Mouse (Mus musculus) urinary bladder, postnatal 25 days (tissue): ENCODE results near the gene Nrl.

ENCODE experiments used
- DNase-seq: peaks from one replicate; pipeline ENCODE4 v3.0.0; 2022; ENCODE audit warnings: low spot score

Gene Nrl

GRCm38 (mm10) chr14:55524785-55525184 lies at the start of gene Nrl:
Gene Nrl, minus strand, starts transcription at chr14:55524981.
- DNase-seq = no peak

DNA sequence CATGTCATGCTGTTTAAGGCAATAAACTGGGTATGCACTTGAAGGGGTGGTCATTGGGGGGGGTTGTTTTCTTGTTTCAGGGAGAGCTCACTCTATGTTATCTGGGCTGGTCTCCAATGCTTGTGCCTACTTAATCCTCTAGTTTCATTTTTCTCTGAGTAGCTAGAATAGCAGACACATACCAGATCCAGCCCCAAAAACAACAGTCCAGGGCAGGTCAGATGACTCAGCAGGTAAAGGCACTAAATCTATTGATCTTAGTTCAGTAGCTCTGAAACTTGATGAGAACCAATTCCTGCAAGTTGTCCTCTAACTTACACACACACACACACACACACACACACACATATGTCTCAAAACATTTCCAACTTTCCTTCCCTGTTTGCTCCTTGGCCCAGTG lies 47.0 kb upstream of the Nrl start:
- DNase-seq = no peak

GRCm38 (mm10) chr14:55570588-55570987 lies 45.8 kb upstream of the Nrl start:
- no peak for DNase-seq

GRCm38 (mm10) chr14:55567496-55567895 lies 42.7 kb upstream of the Nrl start:
- no peak for DNase-seq

GRCm38 (mm10) chr14:55565748-55566147 lies 41.0 kb upstream of the Nrl start:
- no peak for DNase-seq

- DNase-seq = no peak
Measured at GRCm38 (mm10) chr14:55563249-55563648, 38.5 kb upstream of the Nrl start.

DNA sequence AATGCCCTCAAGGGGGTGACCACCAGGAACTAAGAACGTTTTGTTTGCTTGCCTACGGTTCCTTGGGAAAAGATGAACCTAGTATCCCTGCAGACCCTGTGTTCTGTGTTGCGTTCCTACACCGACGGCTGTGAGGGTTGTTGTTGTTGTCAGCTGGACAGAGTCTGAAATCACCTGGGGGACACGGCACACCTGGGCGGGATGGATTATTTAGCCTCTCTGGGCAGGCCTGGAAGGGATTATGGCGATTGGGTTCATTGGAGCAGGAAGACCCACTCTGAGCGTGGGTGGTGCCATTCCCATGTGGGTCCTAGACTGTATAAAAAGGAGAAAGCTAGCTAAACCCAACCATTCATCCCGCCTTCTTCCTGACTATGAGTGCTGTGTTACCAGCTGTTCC lies 37.1 kb upstream of the Nrl start:
- DNase-seq = no peak

GRCm38 (mm10) chr14:55560202-55561073 lies 35.7 kb upstream of the Nrl start, which contains the start of gene A730061H03Rik:
Gene A730061H03Rik, minus strand, starts transcription at chr14:55560406.
- peak; percentile 94 for DNase-seq

- DNase-seq = peak; percentile 78
Measured at GRCm38 (mm10) chr14:55559799-55560201, 35.0 kb upstream of the Nrl start, which contains the start of gene Dcaf11. Gene Dcaf11, plus strand, starts transcription at chr14:55560006.

- no peak for DNase-seq
Measured at GRCm38 (mm10) chr14:55558740-55559448, 34.1 kb upstream of the Nrl start.

DNA sequence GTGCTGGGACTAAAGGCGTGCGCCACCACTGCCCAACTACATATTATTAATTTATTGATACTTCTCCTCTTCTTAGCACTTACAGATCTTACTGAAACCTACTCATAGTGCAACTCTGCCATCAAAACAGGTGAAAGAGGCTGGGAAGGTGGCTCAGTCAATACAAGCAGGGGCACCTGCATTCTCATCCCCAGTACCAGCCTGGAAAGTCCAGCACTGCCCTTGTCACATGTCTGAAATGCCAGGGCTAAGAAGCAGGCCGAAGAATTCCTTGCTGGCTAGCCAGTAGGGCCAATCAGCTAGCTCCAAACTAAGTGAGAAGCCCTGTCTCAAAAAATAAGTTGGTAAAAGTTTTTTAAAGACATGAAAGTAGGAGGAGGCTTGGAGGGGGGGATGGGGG lies 32.8 kb upstream of the Nrl start:
- DNase-seq = no peak

DNA sequence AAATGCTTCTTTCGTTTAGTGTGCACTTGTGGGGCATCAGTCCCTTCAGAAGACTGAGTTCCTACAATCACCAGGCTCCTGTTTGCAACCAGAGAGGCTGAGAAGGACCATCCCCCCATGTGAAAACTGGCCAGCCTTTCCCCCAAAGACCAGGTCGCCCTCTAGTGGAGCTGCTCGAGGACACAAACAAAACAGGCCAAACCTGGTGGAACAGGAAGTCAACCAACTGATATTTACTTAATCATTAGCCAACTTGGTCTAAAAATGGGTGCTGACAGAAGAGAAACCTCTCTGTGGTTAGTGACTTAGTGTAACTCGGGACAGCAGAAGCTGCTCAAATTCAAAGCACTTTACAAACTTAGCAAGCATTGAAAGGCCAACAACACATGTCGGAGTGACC lies 32.2 kb upstream of the Nrl start:
- peak; percentile 86 for DNase-seq

- no peak for DNase-seq
Measured at GRCm38 (mm10) chr14:55555788-55556187, 31.0 kb upstream of the Nrl start.

DNA sequence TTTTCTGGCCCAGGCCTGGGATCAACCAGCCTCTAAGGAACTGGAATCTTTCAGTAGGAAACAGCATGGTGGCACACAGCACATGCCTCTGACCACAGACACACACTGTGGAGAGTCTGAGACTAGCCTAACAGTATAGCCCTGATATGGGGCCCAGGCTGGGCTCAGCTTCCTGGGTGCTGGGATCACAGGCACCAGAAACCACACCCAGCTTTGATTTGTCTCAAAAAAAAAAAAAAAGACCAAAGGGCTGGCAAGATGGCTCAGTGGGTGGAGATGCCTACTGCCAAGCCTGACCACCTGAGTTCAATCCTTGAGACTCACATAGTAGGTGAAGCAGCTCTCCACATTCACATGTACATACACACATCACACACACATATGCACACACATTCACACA lies 29.9 kb upstream of the Nrl start:
- DNase-seq = no peak

DNA sequence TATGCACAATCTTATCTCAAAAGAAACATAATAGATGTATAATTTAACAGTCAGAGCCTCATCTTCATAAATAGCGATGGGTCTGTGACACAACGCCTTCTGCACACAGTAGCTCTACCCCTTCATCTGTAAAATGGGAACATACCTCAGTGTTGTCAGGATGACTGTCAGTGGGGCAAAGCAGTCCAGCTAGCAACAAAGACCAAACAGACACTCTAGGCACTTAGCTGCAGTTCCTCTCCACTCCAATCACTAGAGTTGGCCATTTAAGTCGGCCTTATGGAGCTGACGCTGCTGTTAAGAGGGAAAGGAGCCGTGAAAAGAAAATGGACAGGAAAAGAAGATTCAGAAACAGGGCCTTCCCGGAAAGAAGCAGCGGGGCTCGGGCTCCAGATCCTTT lies 27.0 kb upstream of the Nrl start:
- no peak for DNase-seq

- no peak for DNase-seq
Measured at GRCm38 (mm10) chr14:55551347-55551746, 26.6 kb upstream of the Nrl start.

GRCm38 (mm10) chr14:55550191-55550590 lies 25.4 kb upstream of the Nrl start:
- DNase-seq = no peak

DNA sequence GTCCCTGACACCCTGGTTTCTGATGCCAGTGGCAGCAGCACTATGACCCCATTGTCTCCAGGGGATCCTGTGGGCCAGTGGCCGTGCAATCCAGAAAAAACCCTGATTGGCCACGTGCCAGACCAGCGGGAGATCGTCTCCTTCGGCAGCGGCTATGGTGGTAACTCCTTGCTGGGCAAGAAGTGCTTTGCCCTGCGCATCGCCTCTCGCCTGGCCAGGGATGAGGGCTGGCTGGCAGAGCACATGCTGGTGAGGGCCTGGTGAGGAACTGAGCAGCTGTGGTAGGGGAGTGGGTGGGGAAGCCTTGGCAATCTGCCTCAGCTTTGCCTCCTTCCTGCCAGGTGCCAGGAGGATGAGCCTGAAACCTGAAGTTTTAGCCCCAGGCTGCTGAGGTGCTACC lies 19.6 kb upstream of the Nrl start:
- no peak for DNase-seq

- no peak for DNase-seq
Measured at GRCm38 (mm10) chr14:55542268-55542667, 17.5 kb upstream of the Nrl start.

DNA sequence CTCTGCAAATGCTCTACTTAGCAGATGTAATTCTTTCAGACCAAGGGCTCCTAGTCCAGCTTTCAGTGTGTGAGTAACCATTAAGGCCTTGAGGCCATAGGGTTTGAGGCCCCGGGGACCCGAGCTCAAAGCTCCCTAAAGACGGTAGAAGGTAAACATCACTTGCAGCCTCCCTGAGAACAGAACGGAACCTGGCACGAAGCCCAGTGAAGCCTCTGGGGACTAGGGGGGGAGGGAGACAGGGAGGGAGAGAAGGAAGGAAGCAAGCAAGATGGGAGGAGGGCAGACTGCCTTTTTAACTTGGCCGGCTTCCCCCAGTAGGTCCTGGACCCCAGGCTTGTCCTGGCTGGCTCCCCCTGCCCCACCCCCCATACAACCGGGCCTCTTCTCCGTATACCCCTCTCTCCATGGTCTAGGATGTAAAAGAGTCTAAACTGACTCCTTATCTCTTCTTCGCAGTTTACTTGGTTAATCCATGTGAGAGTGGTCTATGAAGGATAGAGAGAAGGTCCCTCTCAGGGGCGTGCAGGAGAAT lies 16.1 kb upstream of the Nrl start:
- DNase-seq = peak; percentile 75

DNA sequence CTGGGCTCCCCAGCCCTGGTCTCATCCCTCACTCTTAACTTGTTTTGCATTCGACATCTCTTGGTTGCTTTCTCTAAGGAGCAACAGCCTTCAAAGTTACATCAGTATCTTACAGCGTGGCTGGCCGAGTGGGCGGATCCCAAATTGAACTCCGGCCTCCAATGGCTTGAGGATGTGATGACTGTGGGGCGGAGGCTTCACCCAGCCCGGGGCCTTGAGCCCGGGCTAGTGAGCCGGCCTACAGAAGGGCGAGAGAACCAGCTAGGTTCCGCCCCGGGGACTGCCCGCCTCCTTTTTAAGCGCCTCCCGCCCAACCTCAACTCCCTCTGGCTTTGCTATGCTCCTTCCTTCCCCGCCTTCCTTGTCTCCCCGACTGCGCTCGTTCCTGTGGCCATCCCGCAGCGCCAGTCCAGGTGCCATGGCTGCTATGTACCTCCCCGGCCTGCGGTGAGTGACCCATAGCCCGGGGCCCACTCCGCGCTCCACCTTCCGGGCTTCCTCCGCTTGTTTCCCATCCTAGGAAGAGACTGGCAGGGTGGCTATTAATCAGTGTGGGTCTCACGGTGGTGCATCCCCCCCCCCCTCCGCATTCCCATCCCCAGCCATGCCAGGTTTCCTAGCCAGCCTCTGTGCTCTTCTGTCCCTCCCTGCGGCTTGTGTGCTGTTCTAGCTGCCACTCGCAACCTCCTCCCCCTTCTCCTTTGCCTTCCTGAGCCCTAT lies 15.4 kb upstream of the Nrl start, which contains the start of gene Pck2:
TSS of gene Pck2 (plus strand) at position 200 of the 720 bp plus-strand sequence.
- DNase-seq = peak; percentile 73

- DNase-seq = peak; percentile 27
Measured at GRCm38 (mm10) chr14:55536116-55536745, 11.4 kb upstream of the Nrl start.
